Mouse (Mus musculus): ENCODE measurements around the gene Clrn3.
"Not testable (repeated sequence)": the region's sequence is repeated elsewhere in the genome, so short reads cannot be mapped to it uniquely, and the experiment has no call there.

The Clrn3 gene

DNA sequence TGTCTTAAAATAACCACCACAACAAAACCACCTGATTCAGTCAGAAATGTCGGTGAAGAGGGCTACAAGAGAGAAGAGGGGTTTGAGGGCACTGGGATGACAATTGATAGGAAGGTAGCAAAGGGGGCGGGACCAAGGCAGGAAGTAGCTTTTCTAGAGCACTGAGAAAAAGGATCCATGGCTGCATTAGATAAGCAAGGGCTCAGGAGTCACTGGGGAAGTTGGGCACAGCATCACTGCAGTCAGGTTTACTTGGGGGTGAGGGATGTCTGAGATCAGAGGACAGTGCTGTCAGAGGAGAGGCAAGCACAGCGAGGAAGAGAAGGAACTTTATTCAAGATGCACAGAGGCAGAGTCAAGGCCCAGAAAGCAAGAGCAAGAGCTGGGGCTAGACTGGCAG lies 7.5 kb upstream of the Clrn3 start:
- no peak for DNase-seq (ENCODE audit: low spot score in 2 of 2)

DNA sequence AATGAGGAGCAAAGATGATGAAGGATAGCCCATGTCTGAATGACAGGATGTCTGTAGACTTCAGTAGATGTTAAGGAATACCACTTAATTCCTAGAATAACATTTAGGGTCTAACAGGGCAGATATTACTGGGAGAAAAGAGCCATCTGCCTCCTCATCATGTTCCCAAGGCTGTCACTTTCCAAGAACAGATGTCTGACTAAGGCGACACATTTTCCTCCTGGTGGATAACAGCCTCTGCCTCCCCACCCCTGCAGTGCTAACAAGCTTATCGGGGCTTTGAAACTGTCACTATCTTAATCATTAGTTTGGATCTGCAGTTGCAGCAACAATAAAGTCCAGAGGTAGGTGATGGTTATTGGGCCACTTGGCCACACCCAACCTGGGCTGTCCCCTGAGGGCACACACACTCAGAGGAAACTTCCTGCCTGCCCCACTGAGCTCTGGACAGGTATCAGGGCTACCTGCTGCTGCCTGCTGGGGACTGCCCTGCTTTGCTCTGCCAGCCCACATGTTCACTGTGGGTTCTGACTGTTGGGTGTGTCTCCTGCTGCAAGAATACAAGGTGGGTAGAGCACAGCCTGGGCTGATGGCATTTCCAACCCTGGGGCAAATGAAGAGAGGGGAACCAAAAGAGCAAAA lies 6.2 kb upstream of the Clrn3 start:
- DNase-seq (ENCODE audit: low spot score in 2 of 2) = no peak

GRCm38 (mm10) chr7:135529068-135529467 lies 614 bp upstream of the Clrn3 start:
- no peak for DNase-seq (ENCODE audit: low spot score in 2 of 2)

- no peak for DNase-seq (ENCODE audit: low spot score in 2 of 2)
These were observed 1.3 kb downstream of the Clrn3 start for GRCm38 (mm10) chr7:135527169-135527568.

- DNase-seq (ENCODE audit: low spot score in 2 of 2) = no peak
These were observed 1.8 kb downstream of the Clrn3 start for GRCm38 (mm10) chr7:135526574-135527152.

DNA sequence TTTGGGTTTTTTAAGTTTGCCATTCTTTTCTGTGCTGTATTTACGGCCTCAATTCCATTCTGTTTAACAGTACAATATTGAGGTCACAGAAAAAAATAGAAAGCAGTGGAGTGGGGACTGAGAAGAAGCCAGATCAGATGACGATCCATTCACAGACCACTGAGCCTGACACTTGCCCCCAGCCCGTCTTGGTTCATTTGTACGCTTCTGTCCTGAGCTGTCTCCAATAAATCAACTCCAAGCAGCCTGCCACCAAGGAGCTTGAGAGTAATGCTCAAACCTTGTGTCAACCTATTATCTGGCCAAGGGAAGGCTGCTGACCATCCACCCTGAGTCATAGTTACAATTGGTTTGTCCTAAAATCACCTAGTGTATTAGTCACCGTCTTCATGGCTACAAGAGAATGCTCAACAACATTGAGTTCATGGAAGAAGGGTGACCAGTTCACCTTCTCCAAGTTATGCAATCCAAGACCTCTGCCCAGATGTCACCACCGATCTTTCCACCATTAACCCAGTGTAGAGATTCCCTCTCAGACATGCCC lies 4.0 kb downstream of the Clrn3 start:
- no peak for DNase-seq (ENCODE audit: low spot score in 2 of 2)

- DNase-seq (ENCODE audit: low spot score in 2 of 2) = no peak
These were observed 4.5 kb downstream of the Clrn3 start for GRCm38 (mm10) chr7:135523981-135524380.

DNA sequence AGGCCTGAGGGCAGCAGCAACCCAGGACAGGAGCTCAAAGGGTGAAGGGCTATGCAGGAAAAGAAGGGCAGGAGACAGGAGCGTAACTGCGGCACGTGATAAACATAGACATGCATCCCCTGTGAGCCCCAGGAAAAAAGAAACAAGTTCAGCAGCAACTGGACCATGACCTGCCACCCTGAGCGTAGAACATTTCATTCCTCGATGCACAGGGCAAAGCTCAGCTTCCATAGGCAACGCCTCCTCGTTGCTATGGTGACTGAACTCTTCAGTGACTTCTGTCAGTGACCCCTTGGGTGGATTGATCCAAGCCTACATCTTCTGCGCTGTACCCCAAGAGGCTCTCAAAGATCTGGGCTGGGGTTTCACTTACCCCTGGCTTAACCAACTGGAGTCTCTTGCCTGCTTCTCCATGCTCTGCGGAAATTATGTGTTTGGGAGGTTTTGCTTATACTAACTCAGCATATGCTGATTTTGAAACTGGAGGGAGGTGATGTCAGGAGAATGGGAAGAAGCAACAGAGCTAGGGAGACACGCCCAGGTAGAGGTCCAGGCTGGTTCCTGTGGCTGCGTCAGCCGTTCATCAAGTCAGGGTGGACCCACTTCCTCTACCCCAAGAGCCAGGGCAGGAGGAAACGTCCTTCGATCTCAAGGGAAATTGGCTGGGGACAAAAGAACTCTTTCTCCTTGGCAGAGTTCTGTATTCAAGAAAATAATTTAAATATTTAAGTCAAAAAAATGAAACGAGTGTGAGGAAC lies 6.5 kb downstream of the Clrn3 start:
- no peak for DNase-seq (ENCODE audit: low spot score in 2 of 2)

DNA sequence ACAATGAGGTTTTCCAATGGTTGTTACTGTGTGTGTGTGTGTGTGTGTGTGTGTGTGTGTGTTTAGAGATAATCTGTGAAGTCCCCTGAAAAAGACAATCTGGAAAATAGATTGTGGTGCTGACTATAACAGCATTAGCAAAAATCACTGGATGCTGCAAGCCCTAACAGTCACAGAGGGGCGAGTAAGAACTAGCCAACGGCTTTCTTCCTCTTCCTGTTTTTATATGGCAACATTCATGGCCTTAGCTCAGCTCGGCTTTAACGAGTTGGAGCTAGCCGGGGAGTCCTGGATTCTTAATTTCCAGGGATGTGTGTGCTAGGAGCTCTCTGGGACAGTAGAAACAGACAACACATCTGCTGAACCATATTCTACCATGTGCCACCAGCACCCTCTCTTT lies 8.2 kb downstream of the Clrn3 start:
- DNase-seq (ENCODE audit: low spot score in 2 of 2) = no peak

DNA sequence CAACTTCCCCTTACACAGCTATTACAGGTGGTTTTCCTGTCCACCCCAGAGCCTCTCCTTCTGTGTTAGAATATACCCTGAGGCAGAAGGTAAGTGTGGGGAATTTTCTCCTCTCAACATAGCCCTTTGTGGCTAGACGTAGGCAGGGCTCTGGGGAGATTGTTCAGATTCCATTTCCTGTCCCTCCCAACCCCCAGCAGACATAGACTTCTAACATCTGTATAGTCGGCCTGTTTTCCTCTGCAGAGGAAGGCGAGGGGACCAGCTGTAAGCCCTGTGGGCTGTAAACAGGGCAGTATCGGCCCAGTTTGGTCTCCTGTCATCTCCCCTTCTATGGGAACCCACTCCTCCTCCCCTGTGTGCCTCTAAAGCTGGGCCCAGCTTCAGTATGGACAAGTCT lies 11.3 kb downstream of the Clrn3 start:
- no peak for DNase-seq (ENCODE audit: low spot score in 2 of 2)

- no peak for DNase-seq (ENCODE audit: low spot score in 2 of 2)
These were observed 16.7 kb downstream of the Clrn3 start for GRCm38 (mm10) chr7:135511723-135512122.

GRCm38 (mm10) chr7:135510431-135510830 lies 18.0 kb downstream of the Clrn3 start:
- DNase-seq (ENCODE audit: low spot score in 2 of 2) = no peak

DNA sequence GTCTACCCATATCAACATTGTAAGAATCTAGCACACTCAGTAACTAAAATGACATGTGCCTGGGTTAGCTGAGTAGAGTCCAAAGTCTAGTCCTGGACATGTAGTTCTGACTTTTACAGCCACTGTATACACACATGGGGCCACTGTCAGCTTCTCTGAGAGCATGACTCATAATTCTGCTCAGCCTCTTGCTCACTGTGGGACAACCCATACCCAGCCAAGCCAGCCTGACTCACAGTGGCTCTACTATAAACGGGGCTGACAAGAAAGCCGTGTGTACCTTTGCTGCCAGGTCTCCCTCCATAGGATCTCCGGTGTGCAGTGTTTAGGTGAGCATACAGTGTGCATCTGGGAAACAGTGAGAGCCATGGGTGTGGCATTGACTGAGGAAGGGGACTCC lies 19.2 kb downstream of the Clrn3 start:
- no peak for DNase-seq (ENCODE audit: low spot score in 2 of 2)

DNA sequence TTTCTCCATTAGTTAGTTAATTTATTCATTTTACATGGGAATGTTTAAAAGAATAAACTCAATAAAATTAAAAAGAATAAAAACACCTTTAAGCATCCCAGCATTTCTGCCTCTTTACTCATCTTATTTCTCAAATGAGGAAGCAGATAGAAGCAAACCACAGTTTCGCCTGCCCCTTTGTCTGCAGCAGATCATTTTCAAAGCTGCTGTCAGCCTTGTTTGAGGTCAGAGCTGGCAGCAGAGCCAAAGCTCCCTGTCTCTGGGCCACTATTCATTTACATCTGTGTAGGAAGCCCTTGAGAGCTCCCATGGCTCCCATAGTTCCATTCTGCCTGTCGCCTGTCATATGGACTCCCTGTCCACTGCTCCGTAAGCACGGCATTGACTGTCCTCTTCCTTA lies 19.9 kb downstream of the Clrn3 start:
- no peak for DNase-seq (ENCODE audit: low spot score in 2 of 2)

GRCm38 (mm10) chr7:135506506-135506905 lies 21.9 kb downstream of the Clrn3 start:
- not testable (repeated sequence) for DNase-seq (ENCODE audit: low spot score in 2 of 2)

DNA sequence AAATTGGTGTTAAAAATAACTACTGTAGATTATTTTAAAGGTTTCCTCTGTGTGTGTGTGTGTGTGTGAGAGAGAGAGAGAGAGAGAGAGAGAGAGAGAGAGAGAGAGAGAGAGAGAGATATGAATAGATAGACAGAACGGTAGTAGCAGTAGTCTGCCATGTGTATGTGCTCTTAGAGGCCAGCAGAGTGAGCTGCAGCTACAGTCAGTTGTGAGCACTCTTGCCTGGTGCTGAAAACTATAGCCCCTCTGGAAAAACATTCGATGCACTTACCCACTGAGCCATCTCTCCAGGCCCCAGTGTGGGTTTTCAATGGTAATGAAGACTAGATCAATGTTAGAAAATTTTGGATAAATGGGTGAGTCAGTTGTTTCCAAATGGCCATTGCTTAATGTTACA lies 29.1 kb downstream of the Clrn3 start:
- DNase-seq (ENCODE audit: low spot score in 2 of 2) = no peak

- no peak for DNase-seq (ENCODE audit: low spot score in 2 of 2)
These were observed 29.8 kb downstream of the Clrn3 start for GRCm38 (mm10) chr7:135498565-135499186.

DNA sequence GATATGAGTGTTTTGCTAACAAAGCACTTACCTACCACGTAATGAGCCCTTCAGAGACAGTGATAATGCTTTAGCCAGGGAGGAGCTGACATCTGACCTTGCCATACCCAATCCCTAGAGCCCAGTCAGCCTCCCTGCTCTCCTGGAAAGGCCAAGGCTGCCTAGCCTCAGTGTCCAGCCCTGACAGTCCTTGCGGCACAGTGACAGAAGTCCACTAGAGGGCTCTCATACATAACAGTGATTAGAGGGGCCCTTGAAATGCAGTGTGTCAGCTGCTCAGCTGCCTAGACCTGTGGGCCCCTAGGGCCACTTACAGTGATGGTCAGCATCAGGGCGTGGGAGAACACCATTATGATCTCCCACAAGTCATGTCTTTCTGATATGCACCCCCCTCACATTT lies 33.2 kb downstream of the Clrn3 start:
- DNase-seq (ENCODE audit: low spot score in 2 of 2) = no peak

GRCm38 (mm10) chr7:135490500-135490886 lies 38.0 kb downstream of the Clrn3 start:
- DNase-seq (ENCODE audit: low spot score in 2 of 2) = no peak

DNA sequence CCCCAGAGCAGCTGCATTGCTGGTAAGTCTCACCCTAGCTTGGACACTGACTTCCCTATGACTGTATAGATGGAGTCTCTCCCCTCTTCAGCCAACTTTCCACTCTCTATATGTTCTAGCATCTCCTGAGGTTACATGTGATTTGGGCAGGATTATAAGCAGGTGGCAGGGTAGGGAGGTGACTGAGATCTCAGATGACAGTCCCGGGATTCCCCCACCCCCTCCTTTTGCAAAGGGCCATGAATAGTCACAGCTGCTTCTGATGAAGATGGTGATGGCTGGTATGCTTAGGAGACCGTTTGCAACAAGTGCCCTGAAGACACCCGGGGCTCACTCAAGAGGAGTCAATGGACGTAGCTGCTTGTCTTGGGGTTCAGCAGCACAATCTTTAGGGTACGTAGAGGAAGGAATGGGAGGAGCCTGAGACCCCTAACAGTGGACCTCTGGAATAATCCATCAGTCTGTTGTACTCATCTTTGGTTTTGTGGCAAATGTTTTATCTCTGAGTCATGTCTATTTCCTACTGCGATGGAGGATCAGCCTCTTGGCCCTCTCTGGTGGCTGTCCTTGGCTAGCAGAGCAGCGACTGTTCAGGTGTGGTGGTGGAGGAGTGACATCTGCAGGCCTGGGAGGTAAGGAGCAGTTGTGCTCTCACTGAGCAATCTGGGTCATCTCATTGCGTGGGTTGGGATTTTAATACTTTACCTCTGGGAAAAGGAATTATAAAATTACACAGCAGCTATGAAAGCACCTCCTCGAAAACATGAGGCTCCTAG lies 38.5 kb downstream of the Clrn3 start:
- DNase-seq (ENCODE audit: low spot score in 2 of 2) = no peak

GRCm38 (mm10) chr7:135488214-135488810 lies 40.1 kb downstream of the Clrn3 start:
- DNase-seq (ENCODE audit: low spot score in 2 of 2) = no peak

Data from frontal cortex, postnatal 14 days (tissue).